Mouse (Mus musculus) heart, postnatal 0 days (tissue): Measurements from ENCODE around the gene Mecp2.

Source experiments
- CTCF ChIP-seq: IDR thresholded peaks from 2 replicates; pipeline ENCODE4 v1.5.1; 2016; ENCODE audit warnings: antibody characterized with exemption, control low read depth, low read depth
- EP300 ChIP-seq: IDR thresholded peaks from 2 replicates; pipeline ENCODE4 v1.6.1; 2016; ENCODE audit warnings: antibody characterized with exemption, low read depth

DNA sequence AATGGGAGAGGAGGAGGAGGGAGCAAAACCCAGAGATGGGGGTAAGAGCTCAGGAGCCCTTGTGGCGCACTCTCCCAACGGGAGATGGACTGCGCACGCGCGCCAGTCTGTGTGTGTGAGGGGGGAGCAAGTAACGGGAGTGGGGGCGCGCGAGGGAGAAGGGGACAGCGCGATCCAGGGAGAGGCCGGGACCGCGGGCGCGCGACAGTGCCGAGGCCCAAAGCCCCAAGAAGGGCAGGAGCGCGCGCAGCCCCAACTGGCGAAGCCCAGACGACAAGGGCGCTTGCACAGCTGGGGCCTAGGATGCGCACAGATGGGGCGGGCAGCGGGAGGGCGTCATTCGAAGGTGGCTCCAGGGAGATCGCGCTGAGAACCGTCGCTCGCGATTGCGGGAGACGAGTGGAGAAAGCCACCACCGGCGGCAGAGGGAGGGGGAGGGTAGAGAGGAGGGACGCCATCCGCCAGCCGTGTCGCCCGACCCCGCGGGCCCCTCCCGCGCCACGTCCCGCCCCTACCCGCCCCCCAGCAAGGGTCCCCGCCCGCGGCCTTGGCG lies 50.1 kb downstream of the Mecp2 start:
- TF ChIP-seq CTCF (no peak), EP300 (no peak)
